Mouse (Mus musculus) megakaryocyte, adult 5-6 weeks (primary cell): ENCODE measurements at regions not wholly inside any gene's neighbourhood (a gene's known extent, or its start where the extent isn't known, plus 50 kb on each side); places are given as distances from the start of the nearest gene placed in this dataset.

ENCODE experiments used
- ATAC-seq: 2 replicates; pipeline ENCODE4 v1.8.0; 2016; ENCODE audit warnings: mild to moderate bottlenecking, inconsistent platforms; ENCODE audit not compliant: poor library complexity, severe bottlenecking

- no peak for ATAC-seq
Observed at GRCm38 (mm10) chr8:57115303-57115702, 205.5 kb upstream of the Hand2 start.

GRCm38 (mm10) chr8:57134041-57134440 is 186.7 kb upstream of the Hand2 start:
- ATAC-seq: no peak

- no peak for ATAC-seq
Observed at GRCm38 (mm10) chr8:57134726-57135125, 186.1 kb upstream of the Hand2 start.

- ATAC-seq: no peak
Observed at GRCm38 (mm10) chr8:57148036-57148435, 172.7 kb upstream of the Hand2 start.

DNA sequence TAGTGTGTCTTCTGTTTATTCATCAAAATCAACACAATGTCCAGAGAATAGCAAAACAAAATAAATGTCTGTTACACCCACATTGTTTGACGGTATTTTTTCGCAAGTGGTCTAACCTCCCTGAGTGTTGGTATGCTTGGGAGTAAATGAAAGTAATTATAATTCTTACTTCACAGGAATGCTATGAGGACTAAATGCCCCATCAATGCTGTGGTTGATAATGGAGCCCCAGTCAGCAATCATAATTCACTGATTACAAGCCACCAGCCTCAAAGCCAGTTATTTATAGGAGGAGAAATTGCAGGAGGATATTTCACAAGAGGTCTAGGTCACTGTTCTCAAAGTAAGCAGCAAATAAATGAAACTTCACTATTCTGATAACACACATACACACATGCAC is 129.6 kb upstream of the Hand2 start:
- no peak for ATAC-seq

GRCm38 (mm10) chr8:57200280-57200679 is 120.5 kb upstream of the Hand2 start:
- ATAC-seq: no peak

DNA sequence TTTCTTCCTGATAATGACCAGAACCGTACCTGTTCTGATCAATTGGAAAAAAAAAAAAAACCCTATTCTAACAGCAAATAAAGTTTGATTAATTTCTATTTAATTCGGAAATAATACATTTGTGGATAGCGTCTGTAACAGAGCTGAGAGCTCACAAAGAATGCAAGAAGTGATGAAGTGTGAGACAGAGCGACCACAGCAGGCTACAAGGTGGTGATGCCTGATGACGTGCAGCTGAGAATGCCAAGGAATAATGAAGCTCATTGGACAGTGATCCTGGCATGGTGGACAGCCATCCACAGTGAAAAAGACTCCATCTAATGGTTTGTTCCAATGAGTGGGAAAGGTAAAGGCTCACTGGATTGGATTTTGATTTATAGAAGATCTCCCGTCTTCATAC is 111.2 kb upstream of the Hand2 start:
- no peak for ATAC-seq

DNA sequence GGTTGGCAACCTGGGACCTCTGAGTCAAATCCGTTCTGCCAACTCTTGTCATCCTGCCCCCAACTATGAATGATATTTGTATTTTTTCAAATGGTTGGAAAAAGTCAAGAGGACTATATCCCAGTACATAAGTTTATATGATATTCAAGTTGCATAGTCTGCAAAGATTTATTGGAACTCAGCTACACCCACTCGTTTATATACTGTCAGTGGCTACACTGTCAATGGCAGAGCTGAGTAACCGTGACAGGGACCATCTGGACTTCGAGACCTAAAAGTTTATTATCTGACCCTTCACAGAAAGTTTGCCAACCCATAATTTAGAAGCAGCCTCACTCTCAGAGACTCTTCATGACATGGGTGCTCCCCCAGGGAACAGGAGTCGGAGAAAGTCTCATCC is 107.7 kb upstream of the Hand2 start:
- ATAC-seq: no peak

GRCm38 (mm10) chr8:57213982-57214930 is 106.5 kb upstream of the Hand2 start:
- no peak for ATAC-seq

GRCm38 (mm10) chr8:57230594-57230993 is 90.2 kb upstream of the Hand2 start:
- ATAC-seq: no peak

DNA sequence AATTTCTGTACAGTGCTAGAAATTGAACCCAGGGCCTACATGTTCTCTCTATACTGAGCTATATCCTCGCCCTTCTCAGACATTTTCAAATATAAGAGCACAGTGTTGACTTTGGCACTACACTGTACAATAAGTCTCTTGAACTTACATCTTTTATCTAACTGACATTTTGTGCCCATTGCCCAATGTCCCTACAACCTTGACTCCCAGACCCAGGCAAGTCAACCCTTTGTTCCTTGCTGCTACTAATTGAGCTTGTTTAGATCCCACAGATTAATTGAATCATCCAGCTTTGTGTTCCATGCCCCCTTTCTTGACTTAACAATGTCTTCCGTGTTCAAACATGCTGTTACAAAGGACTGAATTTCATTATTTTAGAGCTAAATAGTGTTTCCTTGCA is 78.5 kb upstream of the Hand2 start:
- no peak for ATAC-seq

- no peak for ATAC-seq
Observed at GRCm38 (mm10) chr8:57249061-57249460, 71.7 kb upstream of the Hand2 start.
